Mouse (Mus musculus) urinary bladder, postnatal 25 days (tissue): ENCODE measurements around the gene Car3.
"Not testable (repeated sequence)": the region's sequence is repeated elsewhere in the genome, so short reads cannot be mapped to it uniquely, and the experiment has no call there.

Experiments
- DNase-seq: peaks from one replicate; pipeline ENCODE4 v3.0.0; 2022; ENCODE audit warnings: low spot score

The Car3 gene

DNA sequence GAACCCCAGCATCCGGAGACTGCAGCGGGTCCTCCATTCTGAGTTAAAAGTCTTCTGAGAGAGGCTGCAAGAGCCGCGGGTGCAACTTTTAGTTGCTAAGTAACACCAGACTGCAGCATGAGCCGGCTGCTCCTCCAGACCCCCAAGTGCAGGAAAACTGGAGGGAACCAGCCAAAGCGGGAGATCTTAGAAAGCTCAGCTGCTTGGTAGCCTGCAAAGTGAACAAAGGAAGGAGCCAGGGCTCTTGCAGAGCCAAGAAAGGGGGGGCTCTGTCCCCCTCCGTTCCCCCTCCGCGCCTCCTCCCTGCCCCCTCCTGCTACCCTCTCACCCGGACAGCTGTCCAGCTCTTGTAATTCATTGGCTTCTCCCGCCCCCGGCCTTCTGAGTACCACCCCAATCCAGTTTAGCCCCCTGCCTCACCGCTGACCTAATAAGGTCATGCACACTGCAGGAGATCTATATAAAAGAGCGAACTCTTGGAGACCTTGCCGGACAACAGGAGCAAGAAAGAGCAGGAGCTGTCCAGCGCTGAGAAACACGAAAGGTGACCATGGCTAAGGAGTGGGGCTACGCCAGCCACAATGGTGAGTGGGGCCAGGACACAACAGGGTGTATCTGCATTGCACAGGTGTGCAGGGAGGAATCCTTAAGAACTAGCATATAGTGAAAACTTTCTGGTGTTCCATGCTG is at the start of gene Car3:
Gene Car3 (plus strand): TSS at position 491 of the 690 bp plus-strand sequence.
- no peak for DNase-seq

DNA sequence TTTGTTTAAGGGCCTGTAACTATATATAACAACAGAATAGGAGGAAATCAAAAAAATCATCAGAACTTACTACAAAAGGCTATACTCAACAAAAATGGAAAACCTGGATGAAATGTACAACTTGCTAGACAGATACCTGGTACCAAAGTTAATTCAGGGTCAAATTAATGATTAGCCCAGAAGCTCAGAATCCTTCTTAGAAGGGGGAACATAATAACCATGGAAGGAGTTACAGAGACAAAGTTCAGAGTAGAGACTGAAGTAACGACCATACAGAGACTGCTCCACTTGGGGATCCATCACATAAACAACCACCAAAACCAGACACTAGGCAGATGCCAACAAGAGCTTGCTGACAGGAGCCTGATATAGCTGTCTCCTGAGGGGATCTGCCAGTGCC is 47.9 kb upstream of the Car3 start:
- DNase-seq: not testable (repeated sequence)

DNA sequence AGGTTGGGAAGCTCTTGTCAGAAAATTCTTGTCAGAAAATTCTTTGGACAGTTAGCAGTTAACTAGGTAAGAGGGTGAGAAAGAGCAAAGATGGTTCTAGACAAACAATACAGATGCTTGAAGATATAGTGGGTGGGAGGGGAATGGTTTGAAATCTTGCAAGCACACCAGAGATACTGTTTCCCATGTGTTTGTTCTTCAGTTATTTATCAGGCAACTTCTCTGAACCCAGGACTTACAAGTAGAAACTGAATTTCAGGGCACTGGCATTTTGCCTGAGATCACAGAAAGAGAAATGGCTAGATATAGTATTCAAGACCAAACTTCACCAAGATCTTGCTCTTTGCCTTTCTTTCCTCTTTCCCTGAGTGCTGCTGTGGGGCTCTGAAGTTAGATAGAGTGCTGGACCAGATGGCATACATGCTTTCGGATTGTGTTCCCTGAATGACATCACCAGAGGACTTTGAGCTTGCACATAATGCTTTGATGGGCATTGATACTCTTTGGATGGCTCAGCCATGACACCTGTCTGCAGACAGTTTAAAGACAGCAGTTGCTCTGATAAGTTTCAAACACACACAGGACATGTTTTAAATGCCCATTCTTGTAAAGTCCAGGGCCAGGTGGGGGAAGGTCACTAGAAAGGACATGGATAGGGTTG is 43.3 kb upstream of the Car3 start:
- no peak for DNase-seq

GRCm38 (mm10) chr3:14828896-14829295 is 34.4 kb upstream of the Car3 start:
- no peak for DNase-seq

- no peak for DNase-seq
Measured at GRCm38 (mm10) chr3:14831219-14831835, 32.0 kb upstream of the Car3 start.

- DNase-seq: no peak
Measured at GRCm38 (mm10) chr3:14832766-14833165, 30.5 kb upstream of the Car3 start.

- no peak for DNase-seq
Measured at GRCm38 (mm10) chr3:14838936-14839335, 24.4 kb upstream of the Car3 start.

DNA sequence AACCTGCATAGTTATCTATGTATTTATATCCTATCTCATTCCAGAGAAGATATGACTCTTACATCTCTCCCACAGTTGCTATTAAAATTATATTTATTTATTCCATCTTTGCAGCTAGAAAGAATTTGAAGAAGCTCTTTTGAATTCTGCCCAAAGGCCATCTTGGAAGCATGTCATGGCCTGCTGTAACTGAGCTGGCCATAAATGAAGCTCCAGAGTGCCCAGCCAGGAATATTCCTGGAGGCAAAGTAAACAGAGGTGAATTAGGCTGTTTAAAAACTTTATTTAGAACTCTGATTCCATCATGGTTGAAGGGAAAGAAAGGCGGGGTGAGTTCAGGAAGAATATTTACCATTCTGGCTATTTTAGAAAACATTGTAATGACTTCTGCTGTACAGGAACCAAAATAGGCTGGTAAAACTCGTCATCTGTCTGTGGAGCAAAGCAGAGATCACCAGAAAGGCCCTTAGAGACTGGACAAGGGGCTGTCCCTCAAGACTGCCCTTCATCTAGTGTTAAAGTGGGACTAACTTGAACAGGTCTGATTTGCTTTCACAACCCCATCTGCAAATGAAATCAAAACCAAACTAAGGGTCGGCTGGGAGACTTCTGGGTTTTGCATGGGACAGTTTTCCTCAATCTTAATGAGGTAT is 23.7 kb upstream of the Car3 start:
- DNase-seq: no peak

DNA sequence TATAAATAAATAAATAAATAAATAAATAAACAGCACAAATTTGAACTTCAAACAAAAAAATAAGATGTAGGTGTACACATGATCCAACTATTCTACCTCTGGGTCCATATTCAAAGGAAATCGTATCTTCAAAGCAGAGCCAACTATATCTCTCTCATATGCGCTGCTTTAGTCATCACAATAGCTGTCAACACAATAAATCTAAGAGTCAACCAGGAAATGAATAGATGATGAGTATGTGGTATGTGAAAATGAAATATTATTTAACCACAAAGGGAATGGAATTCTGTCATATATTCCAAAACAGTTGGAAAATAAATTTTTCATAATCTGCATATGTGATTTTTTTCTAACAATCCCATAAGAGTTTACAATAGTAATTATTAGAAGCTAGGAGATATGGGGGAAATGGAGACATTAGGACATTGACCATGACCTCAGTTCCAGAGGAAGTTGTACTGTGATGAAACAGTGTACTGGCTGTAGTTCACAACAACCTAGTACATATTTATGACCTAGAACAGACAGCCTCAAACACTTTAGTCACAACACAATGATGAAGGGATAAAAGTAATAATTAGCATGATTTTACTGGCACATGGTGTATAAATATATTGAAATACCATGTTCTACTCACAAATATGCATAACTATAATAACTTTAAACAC is 14.6 kb upstream of the Car3 start:
- no peak for DNase-seq

- no peak for DNase-seq
Measured at GRCm38 (mm10) chr3:14853966-14854365, 9.3 kb upstream of the Car3 start.

GRCm38 (mm10) chr3:14854446-14854845 is 8.9 kb upstream of the Car3 start:
- DNase-seq: no peak

DNA sequence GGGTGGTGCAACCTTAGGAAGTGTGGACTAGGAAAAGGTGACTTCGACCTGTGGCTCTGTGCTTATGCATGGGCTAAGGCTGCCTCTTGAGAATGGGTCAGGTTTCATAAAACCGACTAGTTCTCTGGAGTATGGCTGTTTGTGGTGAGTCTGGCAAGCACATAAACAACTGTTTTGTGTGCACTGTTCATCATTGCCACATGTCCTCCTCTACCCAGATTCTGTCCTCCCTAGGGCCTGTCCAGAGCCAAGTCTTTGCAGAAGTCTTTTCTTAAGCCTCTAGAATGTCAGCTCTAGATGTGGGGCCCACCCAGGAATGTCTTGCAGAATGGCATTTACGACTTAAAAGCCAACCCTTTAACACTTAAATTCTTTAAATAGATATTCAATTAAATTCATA is 5.4 kb upstream of the Car3 start:
- DNase-seq: no peak

DNA sequence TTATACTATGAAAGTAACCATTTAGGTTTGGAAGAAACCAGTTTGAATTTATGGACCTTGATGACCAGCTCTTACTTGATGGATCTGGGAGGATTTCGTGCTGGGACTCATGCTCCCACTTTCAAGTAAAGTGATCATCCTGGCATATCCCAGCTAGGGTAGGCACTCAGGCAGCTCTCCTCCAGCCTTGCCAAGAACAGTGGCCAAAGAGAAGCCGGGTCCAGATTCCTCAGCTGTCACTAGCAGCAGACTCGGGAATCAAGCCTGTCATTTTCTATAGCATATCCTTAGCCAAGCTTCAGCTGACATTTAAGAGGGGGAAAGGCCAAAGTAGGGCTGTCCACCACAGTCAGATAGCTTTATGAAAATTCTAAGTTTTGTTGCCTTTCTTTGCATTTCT is 3.0 kb upstream of the Car3 start:
- DNase-seq: no peak

- DNase-seq: no peak
Measured at GRCm38 (mm10) chr3:14861165-14861564, 2.1 kb upstream of the Car3 start.

- DNase-seq: no peak
Measured at GRCm38 (mm10) chr3:14861787-14862186, 1.5 kb upstream of the Car3 start.

GRCm38 (mm10) chr3:14862654-14863021 is 674 bp upstream of the Car3 start:
- no peak for DNase-seq

GRCm38 (mm10) chr3:14863922-14864321 is 610 bp downstream of the Car3 start:
- DNase-seq: no peak

- no peak for DNase-seq
Measured at GRCm38 (mm10) chr3:14865941-14866340, 2.6 kb downstream of the Car3 start.

DNA sequence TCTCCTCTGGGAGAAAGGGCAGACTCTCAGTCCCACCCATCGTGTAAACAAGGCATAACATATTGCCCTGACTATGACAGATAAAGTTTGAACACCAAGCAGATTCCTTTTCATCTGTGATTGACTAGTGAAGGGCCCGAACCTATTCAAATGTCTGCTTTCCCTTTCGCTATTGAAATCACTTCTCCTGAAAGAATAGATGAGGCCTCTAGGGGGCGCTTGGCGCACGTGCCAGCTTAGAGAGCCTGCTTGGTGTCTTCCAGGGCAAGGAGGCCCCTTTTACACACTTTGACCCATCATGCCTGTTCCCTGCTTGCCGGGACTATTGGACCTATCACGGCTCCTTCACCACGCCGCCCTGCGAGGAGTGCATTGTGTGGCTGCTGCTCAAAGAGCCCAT is 6.5 kb downstream of the Car3 start:
- peak; percentile 54 for DNase-seq

DNA sequence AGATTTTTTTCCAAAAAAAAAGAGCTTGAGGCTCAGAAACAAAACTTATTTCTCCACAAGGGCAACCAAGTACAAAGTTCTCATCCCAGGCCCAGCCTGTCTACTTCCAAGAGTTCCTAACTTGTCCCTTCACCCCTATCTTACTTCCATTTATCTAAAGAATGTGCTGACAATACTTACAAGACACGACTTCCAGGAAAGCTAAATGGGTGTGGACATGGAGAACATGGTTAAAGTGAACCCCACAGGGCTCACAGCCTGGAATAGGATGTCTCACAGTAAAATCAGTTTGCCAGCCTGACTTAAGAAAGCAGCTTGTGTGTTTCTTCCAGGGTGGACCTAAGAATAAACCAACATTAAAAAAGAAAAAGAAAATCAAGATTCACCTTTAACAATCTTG is 7.2 kb downstream of the Car3 start:
- DNase-seq: no peak

GRCm38 (mm10) chr3:14871386-14871785 is 8.1 kb downstream of the Car3 start:
- no peak for DNase-seq

DNA sequence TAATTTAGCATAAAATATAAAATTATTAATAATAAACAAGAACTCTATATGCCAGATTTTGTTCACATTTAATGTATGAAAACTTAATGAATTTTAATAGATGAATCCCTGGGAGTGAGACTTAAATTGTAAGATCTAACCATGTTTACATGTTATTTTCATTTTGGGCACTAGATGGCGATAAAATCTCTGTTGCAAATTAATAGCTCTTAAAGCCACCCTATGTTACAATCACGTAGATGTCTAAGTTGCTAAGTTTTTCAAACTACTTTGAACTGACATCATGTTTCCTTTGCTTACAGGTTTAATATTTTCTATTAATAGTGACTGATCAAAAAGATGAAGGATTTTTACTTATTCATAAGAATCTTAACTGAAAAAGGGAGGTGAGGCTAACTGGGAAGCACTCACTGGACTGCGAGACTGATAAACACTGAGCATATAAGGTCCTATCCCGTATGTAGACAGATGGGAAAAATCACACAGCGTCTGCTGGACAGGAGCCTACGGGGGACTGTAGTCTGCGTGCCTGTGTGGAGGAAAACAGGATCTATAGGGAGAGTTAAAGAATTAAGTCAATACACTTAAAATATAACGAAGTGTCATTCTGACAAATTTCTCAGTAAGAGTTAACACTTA is 11.2 kb downstream of the Car3 start:
- DNase-seq: no peak
